Comparison of ENCODE assay signal across 8 mouse cellular contexts in genomic region chr13:5862003-5862625, GRCm38 (mm10). TPM values are rescaled to one million over a fixed set of nuclear protein-coding genes. Genes with fewer than 3 reads are reported as not detected.
DNase-seq lines count a peak whose midpoint lies in the region; ATAC-seq and TF ChIP-seq lines count a peak whose summit lies in the region.

No protein-coding gene starts in this region.

- peak overlapping the region; percentile 76 for H3K4me2 ChIP-seq in hindbrain, embryonic 14.5 days (replicated peaks)
- H3K4me2 ChIP-seq in midbrain, embryonic 13.5 days (replicated peaks) = peak overlapping the region; percentile 65

- peaks cover 22% of the 10 kb centered on the region; the same call in 1 of the 2 replicates for H3K27me3 ChIP-seq in forebrain, embryonic 10.5 days (ENCODE audit: poor library complexity, severe bottlenecking)
- no peaks in the 10 kb centered on the region for H3K27me3 ChIP-seq in hindbrain, embryonic 14.5 days (ENCODE audit: control insufficient read depth, insufficient read depth, low read length)
- no peaks in the 10 kb centered on the region for H3K27me3 ChIP-seq in limb, embryonic 10.5 days (ENCODE audit: low read depth, poor library complexity, severe bottlenecking)
- no peaks in the 10 kb centered on the region for H3K27me3 ChIP-seq in midbrain, embryonic 13.5 days
- H3K27me3 ChIP-seq in thymus, adult 2 months (ENCODE audit: control insufficient read depth, insufficient read depth, low read length) = no peaks in the 10 kb centered on the region

- H3K36me3 ChIP-seq in forebrain, embryonic 10.5 days (replicated peaks) = peaks cover 26% of the 10 kb centered on the region
- H3K36me3 ChIP-seq in hindbrain, embryonic 14.5 days (replicated peaks; ENCODE audit: control insufficient read depth, insufficient read depth) = peaks cover 24% of the 10 kb centered on the region
- H3K36me3 ChIP-seq in limb, embryonic 10.5 days = peaks cover 25% of the 10 kb centered on the region
- H3K36me3 ChIP-seq in midbrain, embryonic 13.5 days = peaks cover 22% of the 10 kb centered on the region
- H3K36me3 ChIP-seq in thymus, adult 2 months (ENCODE audit: control insufficient read depth, insufficient read depth, low read length) = peaks cover 25% of the 10 kb centered on the region

- no peak for TF ChIP-seq CTCF in thymus, adult 2 months (IDR thresholded peaks at IDR 0.05; ENCODE audit: borderline replicate concordance, control insufficient read depth, extremely low read depth, insufficient read depth, low read length, poor library complexity)

- H3K9me3 ChIP-seq in forebrain, embryonic 10.5 days = no peaks in the 10 kb centered on the region
- H3K9me3 ChIP-seq in hindbrain, embryonic 14.5 days (ENCODE audit: control insufficient read depth, low read length) = no peaks in the 10 kb centered on the region
- no peaks in the 10 kb centered on the region for H3K9me3 ChIP-seq in limb, embryonic 10.5 days (replicated peaks)
- no peaks in the 10 kb centered on the region for H3K9me3 ChIP-seq in midbrain, embryonic 13.5 days

- 0% methylated on average over 20 of the region's 20 CpGs for WGBS in forebrain, embryonic 10.5 days
- under 1% methylated on average over 20 of the region's 20 CpGs for WGBS in hindbrain, embryonic 14.5 days
- under 1% methylated on average over 20 of the region's 20 CpGs for WGBS in limb, embryonic 10.5 days
- under 1% methylated on average over 20 of the region's 20 CpGs for WGBS in midbrain, embryonic 13.5 days
- 0% methylated on average over 20 of the region's 20 CpGs for WGBS in thymus, adult 2 months

- ATAC-seq in hindbrain, embryonic 14.5 days (ENCODE audit: low FRiP score) = no peak
- ATAC-seq in midbrain, embryonic 13.5 days = no peak

- no peak for TF ChIP-seq POLR2A in thymus, adult 2 months (IDR thresholded peaks at IDR 0.05; ENCODE audit: control insufficient read depth, extremely low read depth, insufficient read depth, low read length, poor library complexity)

- peak overlapping the region; percentile 99 for H3K27ac ChIP-seq in forebrain, embryonic 10.5 days
- H3K27ac ChIP-seq in hindbrain, embryonic 14.5 days = peak overlapping the region; percentile 94
- H3K27ac ChIP-seq in limb, embryonic 10.5 days = peak overlapping the region; percentile 99
- peak overlapping the region; percentile 93 for H3K27ac ChIP-seq in midbrain, embryonic 13.5 days
- peak overlapping the region; percentile 66 for H3K27ac ChIP-seq in thymus, adult 2 months (ENCODE audit: control insufficient read depth, insufficient read depth, low read length)

- peaks cover 26% of the 10 kb centered on the region for H3K4me1 ChIP-seq in forebrain, embryonic 10.5 days
- H3K4me1 ChIP-seq in hindbrain, embryonic 14.5 days (replicated peaks; ENCODE audit: control insufficient read depth, insufficient read depth, low read length) = peaks cover 23% of the 10 kb centered on the region
- peaks cover 19% of the 10 kb centered on the region for H3K4me1 ChIP-seq in limb, embryonic 10.5 days
- H3K4me1 ChIP-seq in midbrain, embryonic 13.5 days (replicated peaks) = peaks cover 37% of the 10 kb centered on the region
- peaks cover 11% of the 10 kb centered on the region for H3K4me1 ChIP-seq in thymus, adult 2 months (replicated peaks; ENCODE audit: control insufficient read depth, insufficient read depth, low read length)

- H3K4me3 ChIP-seq in forebrain, embryonic 10.5 days = peak overlapping the region; percentile 73
- peak overlapping the region; percentile 69 for H3K4me3 ChIP-seq in hindbrain, embryonic 14.5 days (replicated peaks; ENCODE audit: low read length)
- peak overlapping the region; percentile 76 for H3K4me3 ChIP-seq in limb, embryonic 10.5 days
- H3K4me3 ChIP-seq in midbrain, embryonic 13.5 days (replicated peaks) = peak overlapping the region; percentile 69
- peak overlapping the region; percentile 75 for H3K4me3 ChIP-seq in thymus, adult 2 months (ENCODE audit: control insufficient read depth, insufficient read depth, low read length)

- peak overlapping the region; percentile 78 for H3K9ac ChIP-seq in hindbrain, embryonic 14.5 days
- peak overlapping the region; percentile 79 for H3K9ac ChIP-seq in midbrain, embryonic 13.5 days (replicated peaks)

- DNase-seq in gastrocnemius, adult 18-20 months (ENCODE audit: low spot score) = peak; percentile 63
- DNase-seq in gastrocnemius, postnatal 10 days = no peak
- peak; percentile 69 to 74 for DNase-seq in adrenal gland, postnatal 36 days
- no peak for DNase-seq in forebrain, embryonic 10.5 days (ENCODE audit: extremely low spot score, low spot score)
- no peak for DNase-seq in hindbrain, embryonic 14.5 days (ENCODE audit: low spot score)
- peak; percentile 38 for DNase-seq in limb, embryonic 10.5 days (ENCODE audit: low spot score)
- peak; percentile 66 for DNase-seq in thymus, adult 2 months

RNA-seq across cellular contexts. Expression of gene Klf6, which starts 0.8 kb away (rescaled TPM):
- 10 to 100 TPM; 23.4 to 34.7 TPM for total RNA-seq in gastrocnemius, adult 18-20 months (2021)
- 10 to 100 TPM; 33.5 to 36.5 TPM for total RNA-seq in gastrocnemius, postnatal 10 days (2021)
- 10 to 100 TPM; 45.5 to 50.3 TPM for total RNA-seq in adrenal gland, postnatal 36 days (2021)
- polyA plus RNA-seq in forebrain, embryonic 10.5 days (2016; fragmentation: Nextera tagmentation; extraction: Ambion mirVana) = 42.6 and 43.6 TPM in 2 replicates
- polyA plus RNA-seq in hindbrain, embryonic 14.5 days (2014; fragmentation: Nextera tagmentation; extraction: Ambion mirVana) = 77.8 and 86.1 TPM in 2 replicates
- polyA plus RNA-seq in limb, embryonic 10.5 days (2016; fragmentation: Nextera tagmentation; extraction: Ambion mirVana) = 19.4 and 19.6 TPM in 2 replicates
- polyA plus RNA-seq in midbrain, embryonic 13.5 days (2015; fragmentation: Nextera tagmentation; extraction: Ambion mirVana) = 68.3 and 82.1 TPM in 2 replicates
- 21.8 and 23.0 TPM in 2 replicates for polyA plus RNA-seq in thymus, adult 2 months (2012; rRNA removed)

Comparison
In these comparisons a context has a peak if more than half of its experiments do, and no peak if none do; other contexts are left out.
1. DNase-seq: peak in gastrocnemius, adult 18-20 months (single experiment), adrenal gland, postnatal 36 days (2 of 2), limb, embryonic 10.5 days (single experiment) and thymus, adult 2 months (single experiment); none in gastrocnemius, postnatal 10 days (single experiment), forebrain, embryonic 10.5 days (single experiment) and hindbrain, embryonic 14.5 days (single experiment).
2. Peak in every context shown above with its lines, with median percentiles within 50 percentile points of each other: H3K27ac ChIP-seq and H3K4me3 ChIP-seq.